17 mouse cellular contexts compared by ENCODE assay signal in the genomic region with DNA sequence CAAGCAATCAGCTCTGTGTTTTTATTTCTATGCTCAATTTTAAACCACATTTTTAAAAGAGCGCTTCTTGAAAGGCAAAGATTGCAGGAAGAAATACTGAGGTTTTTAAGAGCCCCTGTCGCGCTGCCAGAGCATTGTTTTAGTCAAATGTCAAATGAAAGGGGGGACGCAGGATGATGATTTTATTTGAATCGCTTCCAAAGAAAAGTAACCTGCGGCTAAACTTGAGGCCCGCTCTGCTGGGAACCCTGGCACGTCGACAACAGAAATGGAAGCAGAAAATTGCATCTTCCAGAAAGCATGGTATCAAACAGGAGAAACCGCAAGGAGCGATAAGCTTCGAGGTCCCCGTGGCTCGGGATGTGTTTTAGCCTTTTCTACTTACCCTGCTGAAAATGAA. TPM values are rescaled to one million over a fixed set of nuclear protein-coding genes. Genes with fewer than 3 reads are reported as not detected.
DNase-seq lines count a peak whose midpoint lies in the region; ATAC-seq and TF ChIP-seq lines count a peak whose summit lies in the region.
"Had no signal": no experiment of that assay in that cellular context is flagged by ENCODE, and none has a peak within 500 bp of the region (broad histone marks: within the 10 kb centered on the region; RNA-seq: fewer than 3 reads in every experiment).

No protein-coding gene starts in this region.

- no peak overlapping the region for H3K4me3 ChIP-seq in forebrain, embryonic 12.5 days (replicated peaks)
- H3K4me3 ChIP-seq in forebrain, embryonic 11.5 days (ENCODE audit: low read depth, low read length), result no peak overlapping the region
- no peak overlapping the region for H3K4me3 ChIP-seq in intestine, embryonic 15.5 days (replicated peaks)
- H3K4me3 ChIP-seq in intestine, postnatal 0 days (ENCODE audit: low read depth, low read length), result no peak overlapping the region
- H3K4me3 ChIP-seq in stomach, embryonic 14.5 days (ENCODE audit: low read depth, low read length), result no peak overlapping the region
- no peak overlapping the region for H3K4me3 ChIP-seq in stomach, postnatal 0 days (ENCODE audit: low read depth, low read length)
- H3K4me3 ChIP-seq: megakaryocyte, embryonic 14.5 days; neural tube, embryonic 12.5 days had no signal

- no peaks in the 10 kb centered on the region for H3K27me3 ChIP-seq in forebrain, embryonic 12.5 days
- H3K27me3 ChIP-seq in forebrain, embryonic 11.5 days (ENCODE audit: control insufficient read depth, insufficient read depth, low read length), result no peaks in the 10 kb centered on the region
- no peaks in the 10 kb centered on the region for H3K27me3 ChIP-seq in intestine, embryonic 15.5 days (replicated peaks)
- no peaks in the 10 kb centered on the region for H3K27me3 ChIP-seq in intestine, postnatal 0 days (replicated peaks; ENCODE audit: control insufficient read depth, insufficient read depth, low read length)
- no peaks in the 10 kb centered on the region for H3K27me3 ChIP-seq in stomach, embryonic 14.5 days (ENCODE audit: control insufficient read depth, insufficient read depth, low read length)
- H3K27me3 ChIP-seq in stomach, postnatal 0 days (ENCODE audit: control insufficient read depth, insufficient read depth, low read length), result no peaks in the 10 kb centered on the region
- H3K27me3 ChIP-seq: neural tube, embryonic 12.5 days had no signal

- no peak for TF ChIP-seq EP300 in stomach, postnatal 0 days (optimal IDR thresholded peaks at IDR 0.05)

- intact Hi-C loops in left cerebral cortex, postnatal 36 days (cut with DNase I), result no loop called here

- no peak overlapping the region for H3K9ac ChIP-seq in forebrain, embryonic 12.5 days
- no peak overlapping the region for H3K9ac ChIP-seq in forebrain, embryonic 11.5 days (ENCODE audit: low read length)
- no peak overlapping the region for H3K9ac ChIP-seq in intestine, embryonic 15.5 days
- no peak overlapping the region for H3K9ac ChIP-seq in intestine, postnatal 0 days (ENCODE audit: low read depth, low read length)
- no peak overlapping the region for H3K9ac ChIP-seq in stomach, embryonic 14.5 days (replicated peaks; ENCODE audit: low read depth, low read length)
- no peak overlapping the region for H3K9ac ChIP-seq in stomach, postnatal 0 days (ENCODE audit: low read length)
- H3K9ac ChIP-seq: neural tube, embryonic 12.5 days had no signal

- H3K4me1 ChIP-seq in forebrain, embryonic 12.5 days, result peaks cover 22% of the 10 kb centered on the region
- peaks cover 2% of the 10 kb centered on the region; the same call in 1 of the 2 replicates for H3K4me1 ChIP-seq in forebrain, embryonic 11.5 days (replicated peaks; ENCODE audit: control insufficient read depth, insufficient read depth, low read length)
- peaks cover 30% of the 10 kb centered on the region; the same call in 1 of the 2 replicates for H3K4me1 ChIP-seq in intestine, embryonic 15.5 days (replicated peaks)
- H3K4me1 ChIP-seq in intestine, postnatal 0 days (replicated peaks; ENCODE audit: control insufficient read depth, insufficient read depth, low read length), result no peaks in the 10 kb centered on the region
- peaks cover 35% of the 10 kb centered on the region for H3K4me1 ChIP-seq in stomach, embryonic 14.5 days (ENCODE audit: control insufficient read depth, insufficient read depth, low read length)
- H3K4me1 ChIP-seq in stomach, postnatal 0 days (replicated peaks; ENCODE audit: control insufficient read depth, insufficient read depth), result peaks cover 4% of the 10 kb centered on the region
- H3K4me1 ChIP-seq: megakaryocyte, embryonic 14.5 days had no signal

- WGBS in forebrain, embryonic 12.5 days, result 73% methylated on average over 14 of the region's 14 CpGs
- WGBS in forebrain, embryonic 11.5 days, result 86% methylated on average over 14 of the region's 14 CpGs
- 57% methylated on average over 14 of the region's 14 CpGs for WGBS in intestine, embryonic 15.5 days
- 61% methylated on average over 14 of the region's 14 CpGs for WGBS in intestine, postnatal 0 days
- WGBS in stomach, embryonic 14.5 days, result 62% methylated on average over 14 of the region's 14 CpGs
- 53% methylated on average over 14 of the region's 14 CpGs for WGBS in stomach, postnatal 0 days

- H3K27ac ChIP-seq in forebrain, embryonic 12.5 days, result 0 out of 2 replicates have a peak overlapping the region, but pooled peaks have one; percentile 5
- H3K27ac ChIP-seq in forebrain, embryonic 11.5 days (ENCODE audit: low read depth, low read length), result no peak overlapping the region
- 0 out of 2 replicates have a peak overlapping the region, but pooled peaks have one; percentile 33 for H3K27ac ChIP-seq in intestine, embryonic 15.5 days
- H3K27ac ChIP-seq in intestine, postnatal 0 days (ENCODE audit: low read depth, low read length), result no peak overlapping the region
- peak overlapping the region; percentile 29; the same call in 1 of the 2 replicates for H3K27ac ChIP-seq in stomach, embryonic 14.5 days (ENCODE audit: low read length)
- no peak overlapping the region for H3K27ac ChIP-seq in stomach, postnatal 0 days (replicated peaks)
- H3K27ac ChIP-seq: kidney, postnatal 0 days; neural tube, embryonic 12.5 days had no signal

- H3K9me3 ChIP-seq in forebrain, embryonic 12.5 days, result no peaks in the 10 kb centered on the region
- H3K9me3 ChIP-seq in forebrain, embryonic 11.5 days (ENCODE audit: control insufficient read depth, low read length), result no peaks in the 10 kb centered on the region
- H3K9me3 ChIP-seq in intestine, embryonic 15.5 days, result no peaks in the 10 kb centered on the region
- H3K9me3 ChIP-seq in intestine, postnatal 0 days (ENCODE audit: control insufficient read depth), result no peaks in the 10 kb centered on the region
- no peaks in the 10 kb centered on the region for H3K9me3 ChIP-seq in stomach, embryonic 14.5 days (ENCODE audit: control insufficient read depth, low read depth, low read length)
- no peaks in the 10 kb centered on the region for H3K9me3 ChIP-seq in stomach, postnatal 0 days (ENCODE audit: control insufficient read depth, low read length)
- H3K9me3 ChIP-seq: megakaryocyte, embryonic 14.5 days; neural tube, embryonic 12.5 days had no signal

- DNase-seq in forebrain, embryonic 11.5 days (ENCODE audit: low spot score), result no peak
- DNase-seq in stomach, postnatal 0 days (ENCODE audit: low spot score), result no peak
- no peak for DNase-seq in left cerebral cortex, postnatal 36 days (ENCODE audit: low spot score in 2 of 2)
- DNase-seq: adrenal gland, postnatal 36 days; cerebellum, adult 11 months; embryo, embryonic 11 days; layer of hippocampus, adult 9-11 months; lung, adult 2 months; thymus, adult 18-20 months had no signal

- ATAC-seq in forebrain, embryonic 12.5 days (ENCODE audit: low FRiP score), result no peak
- ATAC-seq in forebrain, embryonic 11.5 days (replicated peaks; ENCODE audit: low FRiP score), result no peak
- no peak for ATAC-seq in intestine, embryonic 15.5 days
- no peak for ATAC-seq in intestine, postnatal 0 days
- no peak for ATAC-seq in stomach, embryonic 14.5 days (ENCODE audit: insufficient number of reproducible peaks, insufficient read depth, low FRiP score, low read depth)
- no peak for ATAC-seq in stomach, postnatal 0 days (ENCODE audit: low FRiP score, low TSS enrichment)
- ATAC-seq in megakaryocyte-erythroid progenitor cell, adult 5-6 weeks (replicated peaks; ENCODE audit: low FRiP score, low TSS enrichment, poor library complexity, severe bottlenecking), result no peak

- TF ChIP-seq CTCF in intestine, postnatal 0 days (IDR thresholded peaks at IDR 0.05; ENCODE audit: low read depth), result no peak
- TF ChIP-seq CTCF in stomach, postnatal 0 days (IDR thresholded peaks at IDR 0.05; ENCODE audit: low read depth), result no peak

- no peaks in the 10 kb centered on the region for H3K36me3 ChIP-seq in forebrain, embryonic 12.5 days (replicated peaks)
- no peaks in the 10 kb centered on the region for H3K36me3 ChIP-seq in forebrain, embryonic 11.5 days (ENCODE audit: control insufficient read depth, insufficient read depth, low read length)
- no peaks in the 10 kb centered on the region for H3K36me3 ChIP-seq in intestine, embryonic 15.5 days
- no peaks in the 10 kb centered on the region for H3K36me3 ChIP-seq in intestine, postnatal 0 days (ENCODE audit: control insufficient read depth, insufficient read depth)
- H3K36me3 ChIP-seq in stomach, embryonic 14.5 days (ENCODE audit: control insufficient read depth, insufficient read depth, low read length), result no peaks in the 10 kb centered on the region
- H3K36me3 ChIP-seq in stomach, postnatal 0 days (ENCODE audit: control insufficient read depth, insufficient read depth, low read length), result no peaks in the 10 kb centered on the region
- H3K36me3 ChIP-seq: neural tube, embryonic 12.5 days had no signal

- H3K4me2 ChIP-seq in forebrain, embryonic 12.5 days, result no peak overlapping the region
- no peak overlapping the region for H3K4me2 ChIP-seq in forebrain, embryonic 11.5 days (ENCODE audit: low read depth, low read length, severe bottlenecking)
- no peak overlapping the region for H3K4me2 ChIP-seq in intestine, embryonic 15.5 days (replicated peaks)
- no peak overlapping the region for H3K4me2 ChIP-seq in intestine, postnatal 0 days (replicated peaks; ENCODE audit: low read depth)
- H3K4me2 ChIP-seq in stomach, embryonic 14.5 days (replicated peaks; ENCODE audit: low read depth, low read length), result no peak overlapping the region
- H3K4me2 ChIP-seq in stomach, postnatal 0 days (replicated peaks; ENCODE audit: low read depth), result no peak overlapping the region
- H3K4me2 ChIP-seq: neural tube, embryonic 12.5 days had no signal

RNA-seq across cellular contexts. Expression of gene Nxn, which starts 57.8 kb away (rescaled TPM):
- polyA plus RNA-seq in forebrain, embryonic 12.5 days (2016; fragmentation: Nextera tagmentation; extraction: Ambion mirVana), result 48.4 and 58.6 TPM in 2 replicates
- 52.3 and 65.1 TPM in 2 replicates for polyA plus RNA-seq in forebrain, embryonic 11.5 days (2014; fragmentation: Nextera tagmentation; extraction: Ambion mirVana)
- 31.1 and 31.2 TPM in 2 replicates for polyA plus RNA-seq in intestine, embryonic 15.5 days (2015; fragmentation: Nextera tagmentation; extraction: Ambion mirVana)
- 14.9 and 15.9 TPM in 2 replicates for polyA plus RNA-seq in intestine, postnatal 0 days (2015; fragmentation: Nextera tagmentation; extraction: Ambion mirVana)
- polyA plus RNA-seq in stomach, embryonic 14.5 days (2014; fragmentation: Nextera tagmentation; extraction: Ambion mirVana), result 50.4 and 50.5 TPM in 2 replicates
- polyA plus RNA-seq in stomach, postnatal 0 days (2015; fragmentation: Nextera tagmentation; extraction: Ambion mirVana), result 22.4 and 24.0 TPM in 2 replicates
- 10 to 100 TPM; 11.0 to 11.6 TPM for total RNA-seq in left cerebral cortex, postnatal 36 days (2021)
- total RNA-seq in megakaryocyte-erythroid progenitor cell, adult 5-6 weeks (2014; fragmentation: Nextera tagmentation), result 3.0 and 8.8 TPM in 2 replicates
- total RNA-seq in megakaryocyte-erythroid progenitor cell, adult 5-6 weeks (2017), result 4.0 and 4.5 TPM in 2 replicates

Comparison
In these comparisons a context has a peak if more than half of its experiments do, and no peak if none do; other contexts are left out.
1. H3K27ac ChIP-seq: peak in forebrain, embryonic 12.5 days (single experiment), intestine, embryonic 15.5 days (single experiment) and stomach, embryonic 14.5 days (single experiment); none in forebrain, embryonic 11.5 days (single experiment), intestine, postnatal 0 days (single experiment) and stomach, postnatal 0 days (single experiment).